Mouse (Mus musculus) E14TG2a.4 (cell line): Measurements from ENCODE around the gene Coro1c.
A peak's percentile ranks its signal among the peaks of the same experiment; 100 is the strongest.

ENCODE experiments used
- CTCF ChIP-seq: conservative IDR thresholded peaks from 2 replicates; pipeline ENCODE4 v1.5.1; 2014; ENCODE audit warnings: low read length
- POU5F1 ChIP-seq: IDR thresholded peaks from 2 replicates; pipeline ENCODE4 v1.6.1; 2014; ENCODE audit warnings: low read length, borderline replicate concordance

DNA sequence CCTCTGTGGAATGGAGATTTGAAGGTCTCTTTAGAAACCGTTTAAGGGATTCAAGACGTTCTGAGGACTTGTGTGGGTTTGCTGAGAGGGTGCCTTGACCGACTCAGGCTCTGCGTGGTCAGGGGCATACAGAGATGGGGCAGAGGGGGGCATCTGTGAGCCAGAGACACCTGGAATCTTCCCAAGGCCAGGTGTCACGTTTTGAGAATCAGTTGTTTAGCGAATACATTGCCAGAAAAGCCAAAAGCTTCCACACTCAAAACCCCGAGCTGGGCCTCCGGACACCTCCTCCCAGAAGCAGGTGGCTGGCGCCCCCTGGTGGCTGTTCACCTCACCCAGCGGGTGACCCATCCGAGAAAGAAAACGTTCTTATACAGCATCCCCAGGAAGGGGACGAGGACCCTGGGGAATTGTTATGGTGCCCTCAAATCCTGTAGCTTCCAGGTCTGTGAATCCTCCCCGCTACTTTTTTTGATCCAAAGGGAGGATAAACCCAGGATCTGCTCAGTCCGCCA lies 92.9 kb downstream of the Coro1c start:
- TF ChIP-seq CTCF (peak; percentile 85), POU5F1 (no peak)
